Mouse (Mus musculus): ENCODE results near the gene Cxcr2.

The Cxcr2 gene

GRCm38 (mm10) chr1:74197726-74198470 is 44.1 kb downstream of the Cxcr2 start:
- 70% methylated on average over 12 of the region's 12 CpGs for WGBS

- WGBS: 63% methylated on average over 8 of the region's 8 CpGs
These were observed 45.3 kb downstream of the Cxcr2 start for GRCm38 (mm10) chr1:74199046-74199445.

- WGBS: 76% methylated on average over 7 of the region's 7 CpGs
These were observed 47.5 kb downstream of the Cxcr2 start for GRCm38 (mm10) chr1:74201048-74201844.

- 69% methylated on average over 5 of the region's 5 CpGs for WGBS
These were observed 49.7 kb downstream of the Cxcr2 start for GRCm38 (mm10) chr1:74203457-74203856.

GRCm38 (mm10) chr1:74205881-74206280 is 52.1 kb downstream of the Cxcr2 start:
- 53% methylated on average over 7 of the region's 7 CpGs for WGBS

- 63% methylated on average over 8 of the region's 8 CpGs for WGBS
These were observed 52.9 kb downstream of the Cxcr2 start for GRCm38 (mm10) chr1:74206642-74207041.

- WGBS: 42% methylated on average over 9 of the region's 9 CpGs
These were observed 54.1 kb downstream of the Cxcr2 start for GRCm38 (mm10) chr1:74207906-74208305.

GRCm38 (mm10) chr1:74208941-74209340 is 55.2 kb downstream of the Cxcr2 start:
- WGBS: 90% methylated on average over 8 of the region's 8 CpGs
